Mouse (Mus musculus) limb, embryonic 11.5 days (tissue): ENCODE data around the gene Med27. TPM values are rescaled to one million over a fixed set of nuclear protein-coding genes. Genes with fewer than 3 reads are reported as not detected.

Experiments
- ATAC-seq: fragments of 200-750 bp; cut with Nextera tagmentation; 2 replicates; pipeline ENCODE4 v1.8.0; 2017; ENCODE audit warnings: low read depth; ENCODE audit not compliant: insufficient number of reproducible peaks, low FRiP score, low TSS enrichment
- DNase-seq: peaks from one replicate; pipeline ENCODE4 v3.0.0-alpha.2; 2015; ENCODE audit warnings: low spot score
- H3K27ac ChIP-seq: fragments of 300-500 bp; sonication (generic); replicated peaks from 2 replicates; pipeline ENCODE4 v1.5.1; 2014; ENCODE audit warnings: low read depth, mild to moderate bottlenecking, low read length
- H3K27me3 ChIP-seq: fragments of 300-500 bp; sonication (generic); 2 replicates; pipeline ENCODE4 v1.6.1; 2014; ENCODE audit warnings: mild to moderate bottlenecking, low read length, mixed read lengths; ENCODE audit not compliant: control insufficient read depth, insufficient read depth
- H3K36me3 ChIP-seq: fragments of 300-500 bp; sonication (generic); 2 replicates; pipeline ENCODE4 v1.6.1; 2014; ENCODE audit warnings: mild to moderate bottlenecking, low read length, moderate library complexity, mixed read lengths; ENCODE audit not compliant: control insufficient read depth, insufficient read depth
- H3K4me1 ChIP-seq: fragments of 300-500 bp; sonication (generic); 2 replicates; pipeline ENCODE4 v1.6.1; 2014; ENCODE audit warnings: low read length, mixed read lengths; ENCODE audit not compliant: control insufficient read depth, insufficient read depth
- H3K4me2 ChIP-seq: fragments of 300-500 bp; sonication (generic); 2 replicates; pipeline ENCODE4 v1.6.1; 2014; ENCODE audit warnings: low read depth, mild to moderate bottlenecking, moderate library complexity; ENCODE audit not compliant: severe bottlenecking
- H3K4me3 ChIP-seq: fragments of 300-500 bp; sonication (generic); 2 replicates; pipeline ENCODE4 v1.5.1; 2014; ENCODE audit warnings: low read depth, low read length
- H3K9ac ChIP-seq: fragments of 300-500 bp; sonication (generic); 2 replicates; pipeline ENCODE4 v1.6.1; 2014; ENCODE audit warnings: mild to moderate bottlenecking, low read length
- H3K9me3 ChIP-seq: fragments of 300-500 bp; sonication (generic); 2 replicates; pipeline ENCODE4 v1.6.1; 2016; ENCODE audit warnings: low read length; ENCODE audit not compliant: control insufficient read depth
- WGBS: fragments of 180-500 bp; shearing (Covaris S2); extraction: QIAGEN DNeasy Blood & Tissue Kit; methylation state at CpG from one replicate; pipeline ENCODE4 v1.1.7; 2014; 5-methylcytosine and 5-hydroxymethylcytosine counted together
- polyA plus RNA-seq: library from polyadenylated mRNA; unstranded; fragments of >200 nt; fragmentation: Nextera tagmentation; extraction: Ambion mirVana; gene quantifications from 2 replicates; pipeline ENCODE4 v1.2.1, GENCODE M21; 2014

The Med27 gene
- polyA plus RNA-seq, 1 experiment from 2014 or later = 56.3 TPM

DNA sequence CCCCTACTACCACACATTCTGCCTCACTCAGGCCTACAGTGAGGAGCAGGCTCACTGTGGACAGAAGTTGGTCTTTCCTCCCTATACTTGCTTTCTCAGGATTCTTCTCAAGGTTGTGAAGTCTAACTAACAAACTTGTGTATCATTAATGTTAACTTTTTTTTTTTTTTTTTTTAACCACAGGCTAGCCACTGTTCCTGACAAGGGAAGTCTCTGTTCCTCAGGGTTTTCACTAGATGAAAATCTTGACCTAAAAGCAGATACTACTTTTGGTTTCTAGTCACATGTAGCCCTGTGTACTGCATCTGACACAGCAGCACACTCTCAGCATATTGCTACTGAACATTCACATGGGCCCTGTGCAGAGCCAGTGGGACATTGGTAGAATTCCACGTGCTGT, 55.2 kb downstream of the Med27 start:
- Histone ChIP-seq H3K9me3 (no peaks in the 10 kb centered on the region), H3K36me3 (no peaks in the 10 kb centered on the region), H3K27me3 (no peaks in the 10 kb centered on the region), H3K4me2 (no peak overlapping the region), H3K4me3 (no peak overlapping the region), H3K4me1 (peaks cover 7% of the 10 kb centered on the region), H3K27ac (no peak overlapping the region), H3K9ac (no peak overlapping the region)
- DNase-seq (no peak), ATAC-seq (no peak)
- WGBS = 84% methylated on average over 1 of the region's 1 CpGs

DNA sequence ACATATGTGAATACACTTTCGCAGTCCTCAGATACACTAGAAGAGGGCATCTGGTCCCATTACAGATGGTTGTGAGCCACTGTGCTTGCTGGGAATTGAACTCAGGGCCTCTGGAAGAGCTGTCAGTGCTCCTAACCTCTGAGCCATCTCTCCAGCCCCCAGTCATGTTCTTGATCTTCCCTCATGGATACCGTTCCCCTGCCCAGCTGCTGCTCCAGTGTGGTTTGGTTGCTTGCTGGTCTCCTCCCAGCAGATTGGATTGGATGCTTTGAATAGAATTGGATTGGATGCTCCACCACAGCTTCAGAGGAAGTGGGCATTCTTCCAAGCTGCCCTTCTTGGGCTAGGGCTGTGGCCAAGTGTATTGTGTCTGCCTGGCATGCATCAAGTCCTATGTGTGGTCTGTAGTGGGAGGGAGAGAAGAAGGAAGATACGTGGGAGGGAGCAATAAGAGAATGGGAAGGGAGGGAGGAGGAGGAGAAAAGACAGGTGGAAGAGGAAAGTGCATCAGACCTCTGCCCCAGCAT, 56.0 kb downstream of the Med27 start:
- 83% methylated on average over 3 of the region's 3 CpGs for WGBS
- DNase-seq = no peak
- no peak for ATAC-seq

DNA sequence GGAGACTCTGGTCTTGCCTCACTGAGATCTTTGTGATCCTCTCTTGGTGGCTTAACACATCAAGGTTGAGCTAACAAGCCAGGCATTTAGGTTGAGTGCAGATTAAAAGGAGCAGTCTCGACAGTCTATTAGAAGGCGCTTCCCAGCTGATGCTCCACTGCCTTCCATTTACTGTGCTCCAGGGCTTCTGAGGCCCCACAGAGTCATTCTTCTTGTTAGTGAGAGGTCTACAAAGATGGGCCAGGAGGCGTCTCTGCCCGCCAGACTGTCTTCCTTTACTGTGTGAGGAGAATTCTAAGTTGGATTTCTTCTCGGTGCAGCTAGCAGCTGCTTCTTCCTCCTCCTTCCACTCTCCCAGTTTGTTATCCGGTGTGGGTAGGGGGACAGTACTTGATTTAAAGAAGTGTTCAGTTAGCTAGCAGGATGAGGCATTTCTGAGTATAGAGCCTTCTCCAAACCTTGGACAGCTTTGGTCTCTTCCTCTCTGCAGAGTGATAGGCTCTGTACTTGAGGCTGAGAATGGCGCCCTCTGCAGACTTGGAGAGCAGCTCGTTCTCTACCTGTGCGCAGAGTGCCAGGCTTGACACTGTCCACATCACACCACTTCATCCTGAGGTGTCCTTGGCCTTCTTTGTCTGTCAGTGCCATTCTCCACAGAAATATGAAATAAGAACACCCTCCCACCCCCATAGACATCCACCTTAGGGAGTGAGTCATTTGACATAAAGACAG, 57.3 kb downstream of the Med27 start:
- H3K9ac ChIP-seq = no peak overlapping the region
- no peak overlapping the region for H3K27ac ChIP-seq
- H3K4me1 ChIP-seq = 0 out of 2 replicates have a peak, but pooled peaks cover 4% of the 10 kb centered on the region
- no peak overlapping the region for H3K4me3 ChIP-seq
- WGBS = 77% methylated on average over 9 of the region's 9 CpGs
- no peaks in the 10 kb centered on the region for H3K9me3 ChIP-seq
- no peak overlapping the region for H3K4me2 ChIP-seq
- H3K27me3 ChIP-seq = no peaks in the 10 kb centered on the region
- DNase-seq (no peak), ATAC-seq (no peak)
- no peaks in the 10 kb centered on the region for H3K36me3 ChIP-seq

More for the DNA sequence above, 56.0 kb downstream of the Med27 start:
- Histone ChIP-seq H3K9ac (no peak overlapping the region), H3K4me2 (no peak overlapping the region), H3K27me3 (no peaks in the 10 kb centered on the region), H3K4me1 (peaks cover 7% of the 10 kb centered on the region), H3K4me3 (no peak overlapping the region), H3K36me3 (no peaks in the 10 kb centered on the region), H3K27ac (no peak overlapping the region), H3K9me3 (no peaks in the 10 kb centered on the region)

DNA sequence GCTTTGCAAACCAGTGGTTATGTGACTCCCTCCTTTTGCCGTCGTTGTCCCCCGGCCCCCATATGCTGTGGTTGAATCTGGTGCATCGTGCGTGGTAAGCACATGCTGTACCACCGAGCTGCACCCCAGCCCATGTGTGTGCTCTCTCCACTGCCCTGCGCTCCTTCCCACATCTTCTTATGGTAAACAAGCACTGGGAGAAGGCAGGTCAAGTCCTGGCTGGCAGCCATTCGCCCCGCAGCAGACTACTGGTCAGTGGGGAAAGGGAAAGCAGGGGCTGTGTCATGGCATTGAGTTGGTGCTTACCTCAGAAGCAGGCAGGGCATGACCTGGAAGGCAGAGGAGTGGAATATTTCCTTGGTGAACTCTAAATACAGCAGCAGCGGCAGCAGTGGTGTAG, 58.3 kb downstream of the Med27 start:
- ATAC-seq = no peak
- Histone ChIP-seq H3K36me3 (no peaks in the 10 kb centered on the region), H3K4me3 (no peak overlapping the region), H3K9ac (no peak overlapping the region), H3K9me3 (no peaks in the 10 kb centered on the region), H3K27me3 (no peaks in the 10 kb centered on the region), H3K4me1 (0 out of 2 replicates have a peak, but pooled peaks cover 4% of the 10 kb centered on the region), H3K27ac (no peak overlapping the region), H3K4me2 (no peak overlapping the region)
- no peak for DNase-seq
- 86% methylated on average over 10 of the region's 10 CpGs for WGBS

DNA sequence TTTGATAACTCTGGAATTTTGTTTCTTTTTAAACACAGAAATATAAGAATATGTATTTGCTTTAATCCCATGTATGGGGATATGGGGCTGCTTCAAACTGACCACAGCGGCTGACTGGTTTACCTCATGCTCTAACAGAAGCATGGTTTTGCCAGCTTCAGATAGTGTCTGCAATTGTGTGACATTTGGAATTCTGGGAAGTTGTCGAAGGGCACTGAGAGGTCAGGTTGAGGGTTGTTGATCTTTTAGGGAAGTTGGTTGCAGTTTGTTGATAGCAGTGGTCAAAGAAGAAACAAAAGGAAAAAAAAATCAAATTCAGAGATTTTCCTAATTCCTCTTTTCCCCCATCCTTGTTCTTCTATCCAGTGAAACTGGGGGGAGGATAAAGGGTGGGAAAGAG, 59.2 kb downstream of the Med27 start:
- H3K9me3 ChIP-seq = no peaks in the 10 kb centered on the region
- DNase-seq (no peak), ATAC-seq (no peak)
- H3K27ac ChIP-seq = no peak overlapping the region
- H3K27me3 ChIP-seq = no peaks in the 10 kb centered on the region
- WGBS = 93% methylated on average over 2 of the region's 2 CpGs
- H3K4me3 ChIP-seq = no peak overlapping the region
- no peak overlapping the region for H3K4me2 ChIP-seq
- no peak overlapping the region for H3K9ac ChIP-seq
- no peaks in the 10 kb centered on the region for H3K36me3 ChIP-seq
- 0 out of 2 replicates have a peak, but pooled peaks cover 4% of the 10 kb centered on the region for H3K4me1 ChIP-seq

DNA sequence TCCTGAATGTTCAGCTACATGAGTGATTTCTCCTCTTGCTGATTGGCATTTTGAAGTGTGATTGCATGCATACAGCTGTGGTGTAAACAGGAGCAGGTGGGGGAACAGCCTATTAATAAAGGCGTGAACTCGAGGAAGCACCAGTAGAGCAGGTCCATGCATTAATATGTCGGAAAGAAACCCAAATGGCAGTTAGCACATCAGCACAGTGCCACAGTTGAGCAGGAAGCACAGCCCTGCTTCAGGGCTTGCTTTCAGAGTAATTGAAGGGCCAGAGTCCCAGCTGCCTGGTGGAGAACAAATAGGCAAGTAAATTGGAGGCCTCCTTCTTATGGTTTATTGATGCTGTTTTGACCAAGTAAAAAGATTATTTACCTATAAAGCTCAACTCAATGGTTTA, 60.7 kb downstream of the Med27 start:
- WGBS = 47% methylated on average over 3 of the region's 3 CpGs
- DNase-seq = no peak
- Histone ChIP-seq H3K27ac (no peak overlapping the region), H3K4me2 (no peak overlapping the region), H3K9ac (no peak overlapping the region), H3K9me3 (no peaks in the 10 kb centered on the region), H3K27me3 (no peaks in the 10 kb centered on the region), H3K4me1 (0 out of 2 replicates have a peak, but pooled peaks cover 4% of the 10 kb centered on the region), H3K36me3 (no peaks in the 10 kb centered on the region), H3K4me3 (no peak overlapping the region)
- ATAC-seq = no peak

DNA sequence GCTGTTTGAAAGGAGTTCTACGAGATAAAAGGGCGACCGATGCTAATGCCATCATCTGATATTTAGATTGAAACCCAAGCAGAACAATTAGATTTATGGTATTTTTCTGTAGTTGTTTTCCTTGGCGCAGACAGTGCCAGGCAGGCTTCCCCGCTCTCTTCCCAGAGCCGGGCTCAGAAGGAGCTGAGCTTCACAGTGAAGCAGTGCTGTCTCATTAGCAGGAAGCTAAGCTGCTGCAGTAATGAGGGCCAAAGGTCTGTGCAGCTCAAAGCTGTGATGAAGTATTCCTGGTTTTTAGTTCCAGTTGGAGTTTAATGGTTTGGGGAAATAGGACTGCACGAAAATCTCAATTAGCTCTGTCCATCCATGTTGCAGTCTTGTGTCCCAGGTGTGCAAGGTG, 61.1 kb downstream of the Med27 start:
- no peaks in the 10 kb centered on the region for H3K36me3 ChIP-seq
- H3K27ac ChIP-seq = no peak overlapping the region
- no peak for DNase-seq
- no peak for ATAC-seq
- no peak overlapping the region for H3K9ac ChIP-seq
- H3K27me3 ChIP-seq = no peaks in the 10 kb centered on the region
- H3K9me3 ChIP-seq = no peaks in the 10 kb centered on the region
- 0 out of 2 replicates have a peak, but pooled peaks cover 4% of the 10 kb centered on the region for H3K4me1 ChIP-seq
- H3K4me2 ChIP-seq = no peak overlapping the region
- WGBS = 57% methylated on average over 7 of the region's 7 CpGs
- H3K4me3 ChIP-seq = no peak overlapping the region

DNA sequence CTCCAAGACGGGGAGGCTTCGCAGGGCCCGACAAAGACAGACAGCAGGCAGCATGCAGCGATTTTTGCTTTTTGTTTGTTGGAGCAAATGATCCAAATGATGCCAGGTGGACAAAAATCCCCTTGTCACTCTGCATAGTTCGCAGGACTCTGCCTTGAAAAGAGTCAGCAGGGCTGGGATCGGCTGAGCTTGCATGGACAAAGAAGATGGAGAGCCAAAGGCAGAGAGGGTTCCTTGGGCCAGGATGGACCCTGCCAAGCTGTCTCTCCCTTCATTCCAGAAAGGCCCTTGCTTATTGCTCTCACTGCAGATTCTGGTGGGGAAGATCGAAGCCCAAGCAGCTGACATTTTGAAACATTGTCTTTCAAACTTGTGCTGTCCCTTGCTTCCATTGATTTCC, 64.3 kb downstream of the Med27 start:
- H3K36me3 ChIP-seq = no peaks in the 10 kb centered on the region
- H3K4me1 ChIP-seq = 0 out of 2 replicates have a peak, but pooled peaks cover 4% of the 10 kb centered on the region
- ATAC-seq (no peak), DNase-seq (no peak)
- WGBS = 83% methylated on average over 7 of the region's 7 CpGs
- no peaks in the 10 kb centered on the region for H3K9me3 ChIP-seq
- H3K9ac ChIP-seq = no peak overlapping the region
- no peak overlapping the region for H3K27ac ChIP-seq
- no peak overlapping the region for H3K4me2 ChIP-seq
- H3K4me3 ChIP-seq = no peak overlapping the region
- no peaks in the 10 kb centered on the region for H3K27me3 ChIP-seq
